Mouse (Mus musculus): Measurements from ENCODE around the gene Plcb3.
"Not testable (repeated sequence)": the region's sequence is repeated elsewhere in the genome, so short reads cannot be mapped to it uniquely, and the experiment has no call there.

The Plcb3 gene

GRCm38 (mm10) chr19:6975537-6976521, at the start of gene Plcb3:
Plcb3 (minus strand) TSS chr19:6976470.
- DNase-seq = peak; percentile 67

- no peak for DNase-seq
Observed at GRCm38 (mm10) chr19:7020224-7020641, 44.0 kb upstream of the Plcb3 start.

GRCm38 (mm10) chr19:7019191-7019590, 42.9 kb upstream of the Plcb3 start, which contains the start of gene Fermt3:
Fermt3 (minus strand) TSS chr19:7019469.
- DNase-seq = no peak

GRCm38 (mm10) chr19:7018546-7018945, 42.3 kb upstream of the Plcb3 start:
- DNase-seq = no peak

- DNase-seq = no peak
Observed at GRCm38 (mm10) chr19:7017541-7018457, 41.5 kb upstream of the Plcb3 start.

GRCm38 (mm10) chr19:7014481-7015135, 38.3 kb upstream of the Plcb3 start:
- no peak for DNase-seq

GRCm38 (mm10) chr19:7013984-7014383, 37.7 kb upstream of the Plcb3 start:
- DNase-seq = no peak

- DNase-seq = no peak
Observed at GRCm38 (mm10) chr19:7012426-7012825, 36.2 kb upstream of the Plcb3 start.

GRCm38 (mm10) chr19:7006892-7007593, 30.8 kb upstream of the Plcb3 start:
- DNase-seq = no peak

GRCm38 (mm10) chr19:6999360-7000063, 23.2 kb upstream of the Plcb3 start:
- DNase-seq = no peak

- DNase-seq = no peak
Observed at GRCm38 (mm10) chr19:6997721-6998290, 21.5 kb upstream of the Plcb3 start.

GRCm38 (mm10) chr19:6996006-6996405, 19.7 kb upstream of the Plcb3 start, which contains the start of the genes Nudt22 and Trpt1:
Nudt22 (minus strand) TSS chr19:6996117.
Trpt1 (plus strand) TSS chr19:6996131.
- peak; percentile 89 for DNase-seq

GRCm38 (mm10) chr19:6995255-6995991, 19.2 kb upstream of the Plcb3 start:
- no peak for DNase-seq

GRCm38 (mm10) chr19:6994489-6994888, 18.2 kb upstream of the Plcb3 start:
- no peak for DNase-seq

- DNase-seq = no peak
Observed at GRCm38 (mm10) chr19:6994002-6994401, 17.7 kb upstream of the Plcb3 start.

- no peak for DNase-seq
Observed at GRCm38 (mm10) chr19:6993011-6993770, 16.9 kb upstream of the Plcb3 start.

- DNase-seq = peak; percentile 97
Observed at GRCm38 (mm10) chr19:6992011-6992858, 16.0 kb upstream of the Plcb3 start, which contains the start of gene Dnajc4. Dnajc4 (minus strand) TSS chr19:6992572.

- not testable (repeated sequence) for DNase-seq
Observed at GRCm38 (mm10) chr19:6991166-6991565, 14.9 kb upstream of the Plcb3 start.
